Mouse (Mus musculus) adrenal gland, postnatal 25 days (tissue): ENCODE measurements around the gene Rps6kb2. TPM values are rescaled to one million over a fixed set of nuclear protein-coding genes. Genes with fewer than 3 reads are reported as not detected.

Experiments
- DNase-seq: peaks from one replicate; pipeline ENCODE4 v3.0.0; 2021; ENCODE audit warnings: mixed read lengths
- total RNA-seq: library from RNA; stranded (reverse); gene quantifications from 2 replicates; pipeline ENCODE4 v1.2.3, GENCODE M21; 2021

Gene Rps6kb2
- total RNA-seq, 1 experiment from 2014 or later, result 52.6 TPM

GRCm38 (mm10) chr19:4117006-4117405 lies 46.1 kb downstream of the Rps6kb2 start:
- DNase-seq, result no peak

- no peak for DNase-seq
Measured at GRCm38 (mm10) chr19:4115816-4116215, 47.3 kb downstream of the Rps6kb2 start.

- no peak for DNase-seq
Measured at GRCm38 (mm10) chr19:4115144-4115543, 48.0 kb downstream of the Rps6kb2 start.

- no peak for DNase-seq
Measured at GRCm38 (mm10) chr19:4114551-4114950, 48.6 kb downstream of the Rps6kb2 start.

GRCm38 (mm10) chr19:4113806-4114230 lies 49.3 kb downstream of the Rps6kb2 start:
- no peak for DNase-seq

- peak; percentile 97 for DNase-seq
Measured at GRCm38 (mm10) chr19:4113186-4113805, 49.9 kb downstream of the Rps6kb2 start.

GRCm38 (mm10) chr19:4112063-4112960 lies 50.8 kb downstream of the Rps6kb2 start:
- DNase-seq, result no peak

- no peak for DNase-seq
Measured at GRCm38 (mm10) chr19:4108535-4108934, 54.6 kb downstream of the Rps6kb2 start.

GRCm38 (mm10) chr19:4106654-4107053 lies 56.5 kb downstream of the Rps6kb2 start:
- DNase-seq, result no peak

- no peak for DNase-seq
Measured at GRCm38 (mm10) chr19:4104675-4105194, 58.4 kb downstream of the Rps6kb2 start.

Other genes with a start within 250 kb of the Rps6kb2 start
- gene Aldh3b1, start 233.5 kb downstream of the Rps6kb2 start, total RNA-seq, result 131 and 209 TPM in 2 replicates
- gene Unc93b1, start 228.2 kb downstream of the Rps6kb2 start, total RNA-seq, result 46.5 and 69.6 TPM in 2 replicates
- 0.48 and 1.3 TPM in 2 replicates for gene Aldh3b3, start 204.7 kb downstream of the Rps6kb2 start, total RNA-seq
- 10.0 and 11.6 TPM in 2 replicates for gene Aldh3b2, start 191.0 kb downstream of the Rps6kb2 start, total RNA-seq
- 18.5 and 27.6 TPM in 2 replicates for gene Acy3, start 176.8 kb downstream of the Rps6kb2 start, total RNA-seq
- gene Tbx10, start 170.6 kb downstream of the Rps6kb2 start, total RNA-seq, result not detected in 2 replicates
- gene Nudt8, start 162.8 kb downstream of the Rps6kb2 start, total RNA-seq, result 18.7 and 24.8 TPM in 2 replicates
- 1.3 and 1.7 TPM in 2 replicates for gene Gm49405, start 162.7 kb downstream of the Rps6kb2 start, total RNA-seq
- 0.76 and 2.4 TPM in 2 replicates for gene Doc2g, start 160.0 kb downstream of the Rps6kb2 start, total RNA-seq
- 244 and 297 TPM in 2 replicates for gene Ndufv1, start 150.5 kb downstream of the Rps6kb2 start, total RNA-seq
- 383 and 392 TPM in 2 replicates for gene Gstp1, start 125.4 kb downstream of the Rps6kb2 start, total RNA-seq
- gene Gstp2, start 117.3 kb downstream of the Rps6kb2 start, total RNA-seq, result 58.6 and 65.7 TPM in 2 replicates
- gene Gstp3, start 103.8 kb downstream of the Rps6kb2 start, total RNA-seq, result 0.76 and 5.2 TPM in 2 replicates
- gene Cabp2, start 81.8 kb downstream of the Rps6kb2 start, total RNA-seq, result not detected in 2 replicates
- 84.7 and 88.0 TPM in 2 replicates for gene Cdk2ap2, start 66.2 kb downstream of the Rps6kb2 start, total RNA-seq
- 54.8 and 73.7 TPM in 2 replicates for gene Pitpnm1, start 63.4 kb downstream of the Rps6kb2 start, total RNA-seq
- 108 and 117 TPM in 2 replicates for gene Aip, start 37.5 kb downstream of the Rps6kb2 start, total RNA-seq
- gene Gpr152, start 23.6 kb downstream of the Rps6kb2 start, total RNA-seq, result 0.12 TPM in 1 of 2 replicates, not detected in the other
- gene Cabp4, start 19.3 kb downstream of the Rps6kb2 start, total RNA-seq, result 0.94 and 1.3 TPM in 2 replicates
- 179 and 226 TPM in 2 replicates for gene Coro1b, start 14.7 kb downstream of the Rps6kb2 start, total RNA-seq
- gene Ptprcap, start 9.8 kb downstream of the Rps6kb2 start, total RNA-seq, result 3.9 and 6.0 TPM in 2 replicates
- 2.6 and 4.1 TPM in 2 replicates for gene Carns1, start 12.1 kb upstream of the Rps6kb2 start, total RNA-seq
- 1.0 TPM in 1 of 2 replicates, not detected in the other for gene Tbc1d10c, start 27.9 kb upstream of the Rps6kb2 start, total RNA-seq
- gene Ppp1ca, start 28.7 kb upstream of the Rps6kb2 start, total RNA-seq, result 373 and 392 TPM in 2 replicates
- 10.1 and 10.8 TPM in 2 replicates for gene Rad9a, start 38.3 kb upstream of the Rps6kb2 start, total RNA-seq
- gene Clcf1, start 50.9 kb upstream of the Rps6kb2 start, total RNA-seq, result 11.0 and 14.5 TPM in 2 replicates
- not detected in 2 replicates for gene AC109138.7, start 51.0 kb upstream of the Rps6kb2 start, total RNA-seq
- gene Pold4, start 68.5 kb upstream of the Rps6kb2 start, total RNA-seq, result 56.8 and 60.4 TPM in 2 replicates
- gene Ssh3, start 105.8 kb upstream of the Rps6kb2 start, total RNA-seq, result 35.6 and 52.3 TPM in 2 replicates
- 4.3 and 4.9 TPM in 2 replicates for gene Ankrd13d, start 119.8 kb upstream of the Rps6kb2 start, total RNA-seq
- gene Grk2, start 142.9 kb upstream of the Rps6kb2 start, total RNA-seq, result 45.8 and 59.4 TPM in 2 replicates
- 116 and 131 TPM in 2 replicates for gene Kdm2a, start 234.9 kb upstream of the Rps6kb2 start, total RNA-seq